In the genomic region with DNA sequence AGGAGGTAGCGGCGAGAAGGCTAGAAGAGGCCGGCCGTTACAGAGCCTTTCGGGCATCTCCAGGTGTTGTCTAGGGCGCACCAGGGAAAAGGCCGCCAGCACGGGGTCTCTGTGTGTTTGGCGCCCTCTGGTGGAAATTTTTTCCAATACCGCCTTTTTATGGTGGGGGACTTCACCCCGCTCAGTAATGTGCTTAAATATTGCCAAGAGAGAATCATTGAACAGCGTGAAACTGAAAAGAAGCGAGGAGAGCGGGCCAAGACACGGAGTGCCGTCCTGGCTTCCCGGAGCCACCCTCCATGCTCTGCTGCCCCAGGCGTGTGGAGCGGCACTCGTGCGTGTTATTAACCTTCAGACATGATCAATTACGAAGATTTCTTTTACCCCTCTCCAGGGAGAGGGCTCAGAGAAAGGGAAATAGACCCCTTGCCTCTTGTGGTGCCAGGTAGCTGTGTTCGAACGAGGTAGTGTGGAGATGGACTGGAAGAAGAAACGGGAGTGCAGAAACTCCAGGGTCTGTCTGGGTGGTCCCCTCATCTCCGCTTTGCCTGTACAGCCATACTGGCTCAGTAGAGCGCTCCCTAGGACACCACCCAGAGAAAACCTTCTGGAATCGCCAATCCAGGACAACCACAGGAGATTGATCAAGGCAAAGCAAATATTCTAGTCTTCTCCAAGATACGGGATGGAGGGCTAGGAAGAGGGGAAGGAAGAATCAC, we compare ENCODE assay signal across 8 mouse cellular contexts. TPM values are rescaled to one million over a fixed set of nuclear protein-coding genes. Genes with fewer than 3 reads are reported as not detected.
DNase-seq lines count a peak whose midpoint lies in the region; ATAC-seq lines count a peak whose summit lies in the region.

No protein-coding gene starts in this region.

- H3K9ac ChIP-seq in forebrain, embryonic 13.5 days = peak overlapping the region; percentile 81
- no peak overlapping the region for H3K9ac ChIP-seq in intestine, embryonic 15.5 days
- no peak overlapping the region for H3K9ac ChIP-seq in liver, embryonic 11.5 days (ENCODE audit: low read depth, low read length)
- peak overlapping the region; percentile 77; the same call in 1 of the 2 replicates for H3K9ac ChIP-seq in neural tube, embryonic 14.5 days (replicated peaks; ENCODE audit: low read depth, low read length)

- H3K36me3 ChIP-seq in forebrain, embryonic 13.5 days (ENCODE audit: poor library complexity, severe bottlenecking) = no peaks in the 10 kb centered on the region
- H3K36me3 ChIP-seq in intestine, embryonic 15.5 days = no peaks in the 10 kb centered on the region
- no peaks in the 10 kb centered on the region for H3K36me3 ChIP-seq in liver, embryonic 11.5 days (ENCODE audit: control insufficient read depth, insufficient read depth, low read length)
- no peaks in the 10 kb centered on the region for H3K36me3 ChIP-seq in neural tube, embryonic 14.5 days (ENCODE audit: control insufficient read depth, insufficient read depth, low read length)

- H3K4me1 ChIP-seq in forebrain, embryonic 13.5 days = peaks cover 68% of the 10 kb centered on the region
- H3K4me1 ChIP-seq in intestine, embryonic 15.5 days (replicated peaks) = peaks cover 15% of the 10 kb centered on the region
- peaks cover 7% of the 10 kb centered on the region for H3K4me1 ChIP-seq in liver, embryonic 11.5 days (replicated peaks; ENCODE audit: control insufficient read depth, insufficient read depth, low read length)
- peaks cover 8% of the 10 kb centered on the region; the same call in 1 of the 2 replicates for H3K4me1 ChIP-seq in neural tube, embryonic 14.5 days (ENCODE audit: control insufficient read depth, insufficient read depth, low read length)

- peak overlapping the region; percentile 95 for H3K27ac ChIP-seq in forebrain, embryonic 13.5 days
- H3K27ac ChIP-seq in intestine, embryonic 15.5 days = no peak overlapping the region
- H3K27ac ChIP-seq in liver, embryonic 11.5 days (ENCODE audit: low read depth, low read length) = no peak overlapping the region
- peak overlapping the region; percentile 91 for H3K27ac ChIP-seq in neural tube, embryonic 14.5 days (ENCODE audit: low read depth, low read length)

- H3K4me2 ChIP-seq in forebrain, embryonic 13.5 days = peak overlapping the region; percentile 72
- peak overlapping the region; percentile 4; the same call in 1 of the 2 replicates for H3K4me2 ChIP-seq in intestine, embryonic 15.5 days (replicated peaks)
- no peak overlapping the region for H3K4me2 ChIP-seq in liver, embryonic 11.5 days
- peak overlapping the region; percentile 67 for H3K4me2 ChIP-seq in neural tube, embryonic 14.5 days (ENCODE audit: low read depth, low read length)

- peak; percentile 49 for DNase-seq in ovary, postnatal 14 days (ENCODE audit: low spot score)
- no peak for DNase-seq in ovary, postnatal 36 days (ENCODE audit: low spot score)
- peak; percentile 62 for DNase-seq in adrenal gland, postnatal 10 days
- peak; percentile 65 for DNase-seq in liver, embryonic 11.5 days (ENCODE audit: low spot score)

- 0% methylated on average over 29 of the region's 29 CpGs for whole genome bisulfite sequencing in forebrain, embryonic 13.5 days
- WGBS in intestine, embryonic 15.5 days = 1% methylated on average over 29 of the region's 29 CpGs
- 3% methylated on average over 29 of the region's 29 CpGs for WGBS in liver, embryonic 11.5 days
- WGBS in neural tube, embryonic 14.5 days = under 1% methylated on average over 29 of the region's 29 CpGs

- H3K9me3 ChIP-seq in forebrain, embryonic 13.5 days (replicated peaks) = no peaks in the 10 kb centered on the region
- no peaks in the 10 kb centered on the region for H3K9me3 ChIP-seq in intestine, embryonic 15.5 days
- no peaks in the 10 kb centered on the region for H3K9me3 ChIP-seq in liver, embryonic 11.5 days (ENCODE audit: control insufficient read depth, low read length)
- no peaks in the 10 kb centered on the region for H3K9me3 ChIP-seq in neural tube, embryonic 14.5 days (ENCODE audit: control insufficient read depth, low read length)

- H3K27me3 ChIP-seq in forebrain, embryonic 13.5 days = peaks cover 77% of the 10 kb centered on the region
- H3K27me3 ChIP-seq in intestine, embryonic 15.5 days (replicated peaks) = peaks cover 75% of the 10 kb centered on the region
- peaks cover 79% of the 10 kb centered on the region for H3K27me3 ChIP-seq in liver, embryonic 11.5 days (replicated peaks; ENCODE audit: control insufficient read depth, insufficient read depth, low read length)
- H3K27me3 ChIP-seq in neural tube, embryonic 14.5 days (ENCODE audit: control insufficient read depth, insufficient read depth, low read length) = peaks cover 25% of the 10 kb centered on the region

- peak overlapping the region; percentile 54 for H3K4me3 ChIP-seq in forebrain, embryonic 13.5 days
- no peak overlapping the region for H3K4me3 ChIP-seq in intestine, embryonic 15.5 days (replicated peaks)
- H3K4me3 ChIP-seq in liver, embryonic 11.5 days (ENCODE audit: low read depth, low read length) = no peak overlapping the region
- peak overlapping the region; percentile 44 for H3K4me3 ChIP-seq in neural tube, embryonic 14.5 days (ENCODE audit: low read depth, low read length)

- peak; percentile 55 for ATAC-seq in forebrain, embryonic 13.5 days
- ATAC-seq in intestine, embryonic 15.5 days = no peak; the same call in 1 of the 2 replicates
- no peak for ATAC-seq in liver, embryonic 11.5 days (replicated peaks; ENCODE audit: low FRiP score)
- peak; percentile 47 for ATAC-seq in neural tube, embryonic 14.5 days (ENCODE audit: low read depth)
- no peak for ATAC-seq in activated CD4-positive, CD25-positive, alpha-beta regulatory T cell, adult 4 months

RNA-seq across cellular contexts. Expression of gene Gad1, which starts 8.4 kb away (rescaled TPM):
- 1 to 10 TPM in 1 of 2 experiments, under 1 TPM in 1; 0.78 to 1.7 TPM for total RNA-seq in adrenal gland, postnatal 10 days (2021)
- polyA plus RNA-seq in forebrain, embryonic 13.5 days (2015; fragmentation: Nextera tagmentation; extraction: Ambion mirVana) = 35.5 and 45.4 TPM in 2 replicates
- polyA plus RNA-seq in intestine, embryonic 15.5 days (2015; fragmentation: Nextera tagmentation; extraction: Ambion mirVana) = 0.16 and 0.49 TPM in 2 replicates
- 0.19 and 0.43 TPM in 2 replicates for polyA plus RNA-seq in liver, embryonic 11.5 days (2014; fragmentation: Nextera tagmentation; extraction: Ambion mirVana)
- 84.1 and 119 TPM in 2 replicates for polyA plus RNA-seq in neural tube, embryonic 14.5 days (2014; fragmentation: Nextera tagmentation; extraction: Ambion mirVana)
- under 1 TPM in 1 of 2 experiments, not detected in 1; 0.21 TPM for polyA plus RNA-seq in activated CD4-positive, CD25-positive, alpha-beta regulatory T cell, adult 4 months (2017; shearing (Covaris generic))

RNA-seq across cellular contexts. Expression of gene Erich2, which starts 52.6 kb away (rescaled TPM):
- under 1 TPM; 0.15 to 0.18 TPM for total RNA-seq in adrenal gland, postnatal 10 days (2021)
- 2.2 and 2.8 TPM in 2 replicates for polyA plus RNA-seq in forebrain, embryonic 13.5 days (2015; fragmentation: Nextera tagmentation; extraction: Ambion mirVana)
- polyA plus RNA-seq in intestine, embryonic 15.5 days (2015; fragmentation: Nextera tagmentation; extraction: Ambion mirVana) = 0.88 and 1.5 TPM in 2 replicates
- polyA plus RNA-seq in liver, embryonic 11.5 days (2014; fragmentation: Nextera tagmentation; extraction: Ambion mirVana) = not detected in 2 replicates
- polyA plus RNA-seq in neural tube, embryonic 14.5 days (2014; fragmentation: Nextera tagmentation; extraction: Ambion mirVana) = 1.0 and 1.2 TPM in 2 replicates
- polyA plus RNA-seq in activated CD4-positive, CD25-positive, alpha-beta regulatory T cell, adult 4 months (2017; shearing (Covaris generic)) = not detected

Comparison
In these comparisons a context has a peak if more than half of its experiments do, and no peak if none do; other contexts are left out.
1. ATAC-seq: peak in forebrain, embryonic 13.5 days (single experiment) and neural tube, embryonic 14.5 days (single experiment); none in intestine, embryonic 15.5 days (single experiment), liver, embryonic 11.5 days (single experiment) and activated CD4-positive, CD25-positive, alpha-beta regulatory T cell, adult 4 months (single experiment).
2. H3K27ac ChIP-seq: peak in forebrain, embryonic 13.5 days (single experiment) and neural tube, embryonic 14.5 days (single experiment); none in intestine, embryonic 15.5 days (single experiment) and liver, embryonic 11.5 days (single experiment).
3. H3K4me3 ChIP-seq: peak in forebrain, embryonic 13.5 days (single experiment) and neural tube, embryonic 14.5 days (single experiment); none in intestine, embryonic 15.5 days (single experiment) and liver, embryonic 11.5 days (single experiment).
4. H3K9ac ChIP-seq: peak in forebrain, embryonic 13.5 days (single experiment) and neural tube, embryonic 14.5 days (single experiment); none in intestine, embryonic 15.5 days (single experiment) and liver, embryonic 11.5 days (single experiment).
5. RNA of gene Gad1, which starts 8.4 kb away (polyA plus RNA-seq): 84.1 to 119 TPM in neural tube, embryonic 14.5 days and 35.5 to 45.4 TPM in forebrain, embryonic 13.5 days; 0.21 TPM in activated CD4-positive, CD25-positive, alpha-beta regulatory T cell, adult 4 months, 0.19 to 0.43 TPM in liver, embryonic 11.5 days and 0.16 to 0.49 TPM in intestine, embryonic 15.5 days; every median in the first group is over 10 times any median in the second.